Mouse (Mus musculus) lung, postnatal 14 days (tissue): ENCODE results near the gene Gorasp2.
A peak's percentile ranks its signal among the peaks of the same experiment; 100 is the strongest.

ENCODE experiments used
- DNase-seq: peaks from one replicate; pipeline ENCODE4 v3.0.0; 2021

Gorasp2 gene

GRCm38 (mm10) chr2:70660887-70661714 lies at the start of gene Gorasp2:
Gene Gorasp2 (plus strand): TSS chr2:70661576.
- peak; percentile 98 for DNase-seq

- no peak for DNase-seq
Observed at GRCm38 (mm10) chr2:70614745-70615351, 46.5 kb upstream of the Gorasp2 start.

DNA sequence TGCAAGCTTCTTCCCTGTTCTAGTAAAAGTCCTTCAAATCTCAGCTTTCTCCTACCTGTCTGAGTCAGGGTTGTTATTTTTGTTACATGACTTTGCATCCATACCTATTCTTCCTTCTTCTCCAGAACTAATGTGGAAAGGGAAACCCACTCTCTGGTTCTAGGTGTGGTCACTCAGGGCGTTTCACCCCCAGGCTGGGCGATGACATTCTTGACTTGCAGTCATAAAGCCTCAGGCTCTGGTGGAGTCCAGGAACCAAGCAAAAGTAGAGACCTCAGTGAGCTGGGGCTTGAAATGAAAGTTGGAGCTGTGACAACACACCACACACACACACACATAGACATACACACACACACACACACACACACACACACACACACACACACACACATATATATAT lies 45.3 kb upstream of the Gorasp2 start:
- no peak for DNase-seq

DNA sequence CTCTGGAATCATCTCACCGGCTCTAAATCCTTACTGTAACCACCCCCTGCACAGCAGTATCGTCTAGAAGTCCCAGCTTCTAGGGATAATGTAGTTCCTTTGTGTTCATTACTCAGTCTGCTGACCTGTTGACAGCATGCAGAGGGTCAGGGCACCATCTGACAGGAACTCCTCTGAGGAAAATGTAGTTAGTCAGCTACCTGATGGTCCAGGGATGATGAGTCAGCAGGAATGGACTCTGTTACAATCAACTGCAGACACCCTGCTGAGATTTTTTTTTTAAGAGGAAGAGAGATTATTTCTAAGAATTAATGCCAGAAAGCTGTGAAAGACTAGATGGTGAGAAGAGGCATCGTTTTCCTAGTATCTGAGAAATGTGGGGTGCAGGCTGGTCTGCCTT lies 44.8 kb upstream of the Gorasp2 start:
- no peak for DNase-seq

GRCm38 (mm10) chr2:70619232-70619835 lies 42.0 kb upstream of the Gorasp2 start:
- DNase-seq = no peak

- peak; percentile 67 for DNase-seq
Observed at GRCm38 (mm10) chr2:70620225-70620624, 41.2 kb upstream of the Gorasp2 start.

- DNase-seq = no peak
Observed at GRCm38 (mm10) chr2:70622244-70622643, 39.1 kb upstream of the Gorasp2 start.

GRCm38 (mm10) chr2:70625761-70626160 lies 35.6 kb upstream of the Gorasp2 start:
- DNase-seq = no peak

- no peak for DNase-seq
Observed at GRCm38 (mm10) chr2:70628397-70628796, 33.0 kb upstream of the Gorasp2 start.

DNA sequence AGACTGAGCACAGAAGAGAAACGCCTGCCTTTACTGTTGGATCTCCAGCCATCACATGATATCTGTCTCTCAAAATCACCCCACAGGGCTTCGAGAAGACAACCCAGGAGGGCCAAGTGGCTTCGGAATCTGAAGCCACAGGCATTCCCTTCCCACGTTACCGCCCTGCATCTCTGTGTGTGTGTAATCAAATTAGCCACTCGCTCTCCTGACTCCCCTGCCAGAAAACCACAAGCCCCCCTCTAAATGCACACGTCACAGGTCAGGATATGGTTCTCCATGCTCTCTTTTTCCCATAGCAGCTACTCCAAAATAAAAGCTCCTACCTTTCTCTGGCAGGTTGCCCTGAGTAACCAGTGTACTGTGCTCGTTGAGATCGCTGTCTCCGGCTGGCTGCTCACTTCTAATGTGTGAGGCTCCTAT lies 32.0 kb upstream of the Gorasp2 start:
- DNase-seq = no peak

DNA sequence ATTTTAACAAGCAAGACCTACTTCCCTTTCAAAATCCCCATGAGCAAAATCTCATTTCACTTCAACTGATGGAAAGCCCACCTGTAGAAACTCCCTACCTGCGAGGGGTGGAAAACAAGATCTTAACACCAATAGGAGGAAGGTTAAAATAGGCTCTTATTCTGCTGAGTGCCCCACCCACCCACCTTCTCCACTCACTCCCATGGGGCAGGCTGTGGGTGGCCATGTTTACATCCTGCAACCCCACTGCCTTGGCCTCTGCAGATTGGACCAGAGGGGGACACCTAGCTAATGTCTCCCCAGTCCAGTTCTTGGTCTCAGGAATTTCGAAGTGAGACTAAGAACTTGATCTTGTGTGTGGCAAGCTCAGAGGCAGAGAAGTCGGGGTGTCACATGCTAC lies 31.5 kb upstream of the Gorasp2 start:
- DNase-seq = no peak

DNA sequence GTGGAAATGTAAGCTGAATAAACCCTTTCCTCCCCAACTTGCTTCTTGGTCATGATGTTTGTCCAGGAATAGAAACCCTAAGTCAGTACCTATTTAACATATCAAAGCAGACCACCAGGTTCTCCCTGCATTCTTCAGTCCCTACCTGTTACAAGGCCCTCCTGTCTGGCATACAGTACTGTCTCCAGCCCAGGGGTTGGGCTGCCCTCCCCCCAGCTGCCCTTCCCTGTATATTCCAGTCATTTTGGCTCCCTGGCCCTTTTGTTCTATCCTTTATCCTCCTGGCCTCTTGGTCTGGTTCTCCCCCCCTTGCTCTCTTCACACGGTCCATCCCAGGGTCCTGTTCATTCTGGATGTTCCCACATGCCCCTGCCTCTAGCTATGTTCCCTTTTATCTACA lies 30.1 kb upstream of the Gorasp2 start:
- DNase-seq = no peak

DNA sequence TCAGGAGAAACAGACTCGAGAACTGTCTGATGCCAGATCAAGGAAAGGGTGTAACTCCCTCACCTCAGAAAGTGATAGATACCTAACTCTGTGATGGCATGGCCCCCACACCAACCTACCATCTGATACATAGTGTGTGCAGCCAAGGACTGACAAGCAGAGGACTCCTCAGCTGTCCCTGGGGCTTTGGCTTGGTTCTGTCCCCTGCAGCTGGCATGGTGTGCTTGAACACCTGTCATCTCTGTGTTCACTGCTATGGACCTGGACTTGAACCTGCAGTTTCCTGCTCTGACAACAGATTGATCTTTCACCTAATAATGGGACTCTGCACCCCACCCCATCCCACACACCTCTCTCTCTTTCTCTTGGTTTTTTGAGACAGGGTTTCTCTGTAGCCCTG lies 29.0 kb upstream of the Gorasp2 start:
- no peak for DNase-seq

- no peak for DNase-seq
Observed at GRCm38 (mm10) chr2:70634028-70634690, 27.2 kb upstream of the Gorasp2 start.

GRCm38 (mm10) chr2:70640968-70641367 lies 20.4 kb upstream of the Gorasp2 start:
- no peak for DNase-seq

DNA sequence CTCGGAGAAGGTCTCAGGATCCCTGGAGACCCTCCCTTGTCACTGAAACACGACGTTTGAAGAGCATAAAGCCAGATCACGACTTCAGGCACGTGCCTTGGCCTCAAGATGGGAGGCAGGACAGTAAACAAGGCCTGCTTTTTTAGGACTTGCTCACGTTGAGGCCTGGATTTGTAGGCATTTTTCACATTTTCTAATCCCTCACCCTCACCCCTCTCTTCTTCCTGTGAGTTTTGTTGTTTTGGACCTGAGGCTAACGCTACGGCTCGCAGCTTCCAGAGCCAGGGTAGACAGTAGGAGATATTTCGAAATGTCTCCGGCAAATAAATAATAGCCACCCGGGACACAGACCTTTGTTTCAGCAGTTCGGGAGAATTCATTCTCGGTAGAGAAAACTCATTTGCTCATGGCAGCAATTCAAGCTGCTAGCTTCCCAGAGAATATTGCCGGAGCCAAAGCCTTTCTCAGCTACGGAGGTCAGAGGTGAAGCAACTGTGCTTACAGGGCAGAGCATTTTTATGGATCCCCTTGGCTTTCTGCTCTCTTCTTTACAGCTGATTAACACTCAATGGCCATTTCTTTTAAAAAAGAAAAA lies 18.3 kb upstream of the Gorasp2 start:
- peak; percentile 10 for DNase-seq

DNA sequence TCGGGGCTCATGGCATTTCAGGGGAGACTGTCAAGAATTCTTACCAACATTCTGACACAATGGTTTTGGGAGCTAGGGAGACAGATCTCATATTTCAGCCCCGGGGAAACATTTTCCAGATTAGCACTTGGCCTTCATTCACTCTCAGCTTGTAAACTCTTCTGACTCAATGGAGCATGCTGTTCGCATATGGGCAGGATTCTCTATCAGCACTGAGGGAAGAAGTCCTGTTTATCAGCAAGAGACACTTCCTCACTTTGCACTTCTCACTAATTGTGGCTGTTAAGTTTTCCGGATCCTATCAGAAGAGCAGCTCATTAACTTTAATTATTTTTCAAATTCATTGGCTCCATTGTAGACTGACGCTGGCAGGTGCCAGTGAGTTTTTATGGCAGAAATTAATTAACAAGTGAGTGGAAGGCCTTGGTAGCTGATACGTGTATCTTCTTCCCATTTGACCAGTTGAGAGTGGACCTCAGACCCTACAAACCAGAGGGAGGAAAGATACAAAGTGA lies 16.1 kb upstream of the Gorasp2 start:
- no peak for DNase-seq

GRCm38 (mm10) chr2:70647681-70648080 lies 13.7 kb upstream of the Gorasp2 start:
- DNase-seq = no peak

DNA sequence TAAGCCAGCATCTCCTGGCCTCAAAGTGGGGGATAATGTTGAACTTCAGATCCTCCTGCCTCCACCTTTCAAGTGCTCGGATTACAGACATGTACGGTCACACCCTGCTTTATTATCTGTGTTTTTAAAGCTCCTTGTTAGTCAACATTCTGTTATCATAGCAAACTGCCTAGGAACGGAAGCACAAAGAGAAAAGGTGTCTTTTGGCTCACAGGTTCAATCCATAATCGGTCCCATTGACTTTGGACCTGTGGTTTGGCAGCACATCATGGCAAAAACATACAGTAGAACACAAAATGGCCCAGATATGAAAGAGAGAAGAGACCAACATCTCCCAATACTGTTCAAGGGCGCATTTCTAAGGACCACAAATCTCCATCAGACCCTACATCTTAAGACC lies 13.1 kb upstream of the Gorasp2 start:
- no peak for DNase-seq

GRCm38 (mm10) chr2:70649471-70649870 lies 11.9 kb upstream of the Gorasp2 start:
- no peak for DNase-seq

DNA sequence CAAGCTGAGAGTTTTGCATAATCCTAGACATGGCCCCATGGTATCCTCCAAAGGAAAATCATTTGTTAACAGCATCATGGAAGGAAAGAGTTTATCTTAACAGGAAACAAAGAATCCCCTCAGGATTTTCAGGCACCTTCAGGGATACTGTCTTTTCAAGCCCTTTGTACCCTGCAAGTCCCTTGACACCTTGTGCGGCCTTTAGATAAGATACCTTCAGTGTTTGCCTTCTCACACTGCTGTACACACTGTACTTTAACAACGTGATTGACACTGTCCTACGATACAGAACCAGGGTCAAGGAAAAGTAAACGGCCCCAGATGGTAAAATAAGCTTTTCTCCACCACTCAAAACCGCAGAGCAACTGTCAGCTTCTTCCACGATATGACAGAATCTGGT lies 9.6 kb upstream of the Gorasp2 start:
- DNase-seq = no peak

GRCm38 (mm10) chr2:70657083-70657482 lies 4.3 kb upstream of the Gorasp2 start:
- DNase-seq = no peak
